ENCODE assay signal across 21 mouse cellular contexts in the genomic region with DNA sequence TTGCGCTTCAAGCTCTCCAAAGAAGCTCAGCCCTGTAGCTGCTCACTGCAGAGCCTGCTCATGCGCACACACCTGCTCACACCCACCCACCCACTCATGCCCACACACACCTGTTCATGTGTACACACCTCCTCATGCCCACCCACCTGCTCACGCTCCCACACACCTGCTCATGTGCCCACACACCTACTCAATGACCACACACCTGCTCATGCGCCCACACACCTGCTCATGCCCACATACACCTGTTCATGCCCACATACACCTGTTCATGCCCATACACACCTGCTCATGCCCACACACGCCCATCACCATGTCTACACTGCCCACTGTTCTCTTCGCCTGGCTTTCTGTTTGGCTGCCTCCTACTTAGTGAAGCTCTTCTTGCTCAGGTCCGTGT.
"Had no signal": no experiment of that assay in that cellular context is flagged by ENCODE, and none has a peak within 500 bp of the region (broad histone marks: within the 10 kb centered on the region; RNA-seq: fewer than 3 reads in every experiment).

No protein-coding gene starts in this region.

- H3K4me3 ChIP-seq: heart, adult 2 months; heart, embryonic 13.5 days; heart, embryonic 15.5 days; hindbrain, embryonic 10.5 days; hindbrain, embryonic 12.5 days; intestine, embryonic 15.5 days; layer of hippocampus, adult 2 months; left cerebral cortex, adult 2 months; limb, embryonic 10.5 days; limb, embryonic 12.5 days had no signal

- H3K27me3 ChIP-seq: heart, embryonic 13.5 days; heart, embryonic 15.5 days; hindbrain, embryonic 12.5 days; intestine, embryonic 15.5 days had no signal

- H3K27ac ChIP-seq: heart, adult 2 months; heart, embryonic 13.5 days; heart, embryonic 15.5 days; hindbrain, embryonic 10.5 days; hindbrain, embryonic 12.5 days; hindbrain, embryonic 14.5 days; intestine, embryonic 15.5 days; layer of hippocampus, adult 2 months; left cerebral cortex, adult 2 months; limb, embryonic 10.5 days; limb, embryonic 12.5 days had no signal

- H3K4me1 ChIP-seq: heart, embryonic 13.5 days; heart, embryonic 15.5 days; hindbrain, embryonic 10.5 days; hindbrain, embryonic 12.5 days; intestine, embryonic 15.5 days; limb, embryonic 10.5 days; limb, embryonic 12.5 days had no signal

- H3K36me3 ChIP-seq: heart, embryonic 13.5 days; heart, embryonic 15.5 days; hindbrain, embryonic 10.5 days; hindbrain, embryonic 12.5 days; intestine, embryonic 15.5 days; limb, embryonic 10.5 days; limb, embryonic 12.5 days had no signal

- DNase-seq: gastrocnemius, postnatal 10 days; gastrocnemius, postnatal 25 days; heart, adult 2 months; heart, postnatal 14 days; heart, postnatal 4 days; kidney, adult 18-20 months; kidney, adult 8-10 months; kidney, postnatal 10 days; kidney, postnatal 25 days; kidney, postnatal 4 days; liver had no signal
